ENCODE assay signal across 8 mouse cellular contexts in genomic region chr11:115509773-115510506, GRCm38 (mm10). TPM values are rescaled to one million over a fixed set of nuclear protein-coding genes. Genes with fewer than 3 reads are reported as not detected.
A peak's percentile ranks its signal among the peaks of the same experiment; 100 is the strongest.
DNase-seq lines count a peak whose midpoint lies in the region; ATAC-seq and TF ChIP-seq lines count a peak whose summit lies in the region.

No protein-coding gene starts in this region.

- ATAC-seq in embryonic facial prominence, embryonic 14.5 days (ENCODE audit: low read depth): no peak
- ATAC-seq in hindbrain, postnatal 0 days: no peak
- ATAC-seq in midbrain, postnatal 0 days (ENCODE audit: low FRiP score): no peak
- ATAC-seq in megakaryocyte-erythroid progenitor cell, adult 5-6 weeks (replicated peaks; ENCODE audit: low FRiP score, low TSS enrichment, poor library complexity, severe bottlenecking): no peak

- H3K9me3 ChIP-seq in embryonic facial prominence, embryonic 14.5 days (ENCODE audit: control insufficient read depth, low read length): no peaks in the 10 kb centered on the region
- H3K9me3 ChIP-seq in hindbrain, postnatal 0 days (ENCODE audit: low read length): no peaks in the 10 kb centered on the region
- H3K9me3 ChIP-seq in midbrain, postnatal 0 days (ENCODE audit: low read length): no peaks in the 10 kb centered on the region

- H3K27me3 ChIP-seq in embryonic facial prominence, embryonic 14.5 days (replicated peaks; ENCODE audit: control insufficient read depth, insufficient read depth, low read length): no peaks in the 10 kb centered on the region
- no peaks in the 10 kb centered on the region for H3K27me3 ChIP-seq in hindbrain, postnatal 0 days (ENCODE audit: insufficient read depth, low read length)
- no peaks in the 10 kb centered on the region for H3K27me3 ChIP-seq in midbrain, postnatal 0 days (ENCODE audit: insufficient read depth, low read length)

- peak overlapping the region; percentile 64; the same call in 1 of the 2 replicates for H3K4me2 ChIP-seq in embryonic facial prominence, embryonic 14.5 days (ENCODE audit: low read depth, low read length)
- peak overlapping the region; percentile 83 for H3K4me2 ChIP-seq in hindbrain, postnatal 0 days (ENCODE audit: low read depth, low read length)
- peak overlapping the region; percentile 76 for H3K4me2 ChIP-seq in midbrain, postnatal 0 days (ENCODE audit: low read depth, low read length, poor library complexity, severe bottlenecking)

- peak; percentile 43 to 47 for DNase-seq in right cerebral cortex, adult 2 months (ENCODE audit: low spot score in 2 of 2)
- no peak for DNase-seq in right cerebral cortex, postnatal 10 days (ENCODE audit: low spot score in 2 of 2)
- peak; percentile 68 for DNase-seq in embryonic facial prominence, embryonic 14.5 days (ENCODE audit: low spot score)
- no peak for DNase-seq in hindbrain, postnatal 0 days (ENCODE audit: low spot score)
- DNase-seq in midbrain, postnatal 0 days (ENCODE audit: low spot score): no peak
- DNase-seq in adrenal gland, postnatal 14 days: no peak
- no peak for DNase-seq in kidney, adult 11 months

- H3K4me3 ChIP-seq in embryonic facial prominence, embryonic 14.5 days (ENCODE audit: low read depth, low read length): no peak overlapping the region
- H3K4me3 ChIP-seq in hindbrain, postnatal 0 days (ENCODE audit: low read length): peak overlapping the region; percentile 100; the same call in 1 of the 2 replicates
- H3K4me3 ChIP-seq in midbrain, postnatal 0 days (ENCODE audit: low read depth, low read length): peak overlapping the region; percentile 5; the same call in 1 of the 2 replicates

- H3K4me1 ChIP-seq in embryonic facial prominence, embryonic 14.5 days (ENCODE audit: control insufficient read depth, insufficient read depth, low read length): peaks cover 27% of the 10 kb centered on the region
- peaks cover 16% of the 10 kb centered on the region for H3K4me1 ChIP-seq in hindbrain, postnatal 0 days (ENCODE audit: insufficient read depth, low read length)
- peaks cover 19% of the 10 kb centered on the region for H3K4me1 ChIP-seq in midbrain, postnatal 0 days (ENCODE audit: insufficient read depth, low read length)

- no peak for TF ChIP-seq CTCF in hindbrain, postnatal 0 days (IDR thresholded peaks at IDR 0.05; ENCODE audit: low read depth)
- no peak for TF ChIP-seq CTCF in midbrain, postnatal 0 days (IDR thresholded peaks at IDR 0.05)

- 37% methylated on average over 6 of the region's 6 CpGs for WGBS in embryonic facial prominence, embryonic 14.5 days
- 19% methylated on average over 6 of the region's 6 CpGs for WGBS in hindbrain, postnatal 0 days
- 20% methylated on average over 6 of the region's 6 CpGs for WGBS in midbrain, postnatal 0 days

- no peak overlapping the region for H3K27ac ChIP-seq in embryonic facial prominence, embryonic 14.5 days (replicated peaks; ENCODE audit: low read depth, low read length)
- H3K27ac ChIP-seq in hindbrain, postnatal 0 days: no peak overlapping the region
- no peak overlapping the region for H3K27ac ChIP-seq in midbrain, postnatal 0 days (ENCODE audit: low read depth, low read length)

- H3K36me3 ChIP-seq in embryonic facial prominence, embryonic 14.5 days (ENCODE audit: control insufficient read depth, insufficient read depth, low read length): no peaks in the 10 kb centered on the region
- no peaks in the 10 kb centered on the region for H3K36me3 ChIP-seq in hindbrain, postnatal 0 days (ENCODE audit: insufficient read depth, low read length)
- H3K36me3 ChIP-seq in midbrain, postnatal 0 days (ENCODE audit: insufficient read depth, low read length): no peaks in the 10 kb centered on the region

- H3K9ac ChIP-seq in embryonic facial prominence, embryonic 14.5 days (ENCODE audit: low read depth, low read length): peak overlapping the region; percentile 26; the same call in 1 of the 2 replicates
- peak overlapping the region; percentile 97; the same call in 1 of the 2 replicates for H3K9ac ChIP-seq in hindbrain, postnatal 0 days (replicated peaks; ENCODE audit: low read length)
- peak overlapping the region; percentile 14; the same call in 1 of the 2 replicates for H3K9ac ChIP-seq in midbrain, postnatal 0 days (replicated peaks; ENCODE audit: low read length, poor library complexity, severe bottlenecking)

RNA-seq across cellular contexts. Expression of gene Jpt1, which starts 4.2 kb away (rescaled TPM):
- polyA plus RNA-seq in embryonic facial prominence, embryonic 14.5 days (2014; fragmentation: Nextera tagmentation; extraction: Ambion mirVana): 576 and 619 TPM in 2 replicates
- 640 and 655 TPM in 2 replicates for total RNA-seq in hindbrain, postnatal 0 days (2014; rRNA removed)
- polyA plus RNA-seq in hindbrain, postnatal 0 days (2015; fragmentation: Nextera tagmentation; extraction: Ambion mirVana): 966 and 1,016 TPM in 2 replicates
- 744 and 761 TPM in 2 replicates for total RNA-seq in midbrain, postnatal 0 days (2014; rRNA removed)
- 1,252 and 1,259 TPM in 2 replicates for polyA plus RNA-seq in midbrain, postnatal 0 days (2015; fragmentation: Nextera tagmentation; extraction: Ambion mirVana)
- 99.8 and 101 TPM in 2 replicates for total RNA-seq in adrenal gland, postnatal 14 days (2021)
- 167 and 191 TPM in 2 replicates for total RNA-seq in megakaryocyte-erythroid progenitor cell, adult 5-6 weeks (2014; fragmentation: Nextera tagmentation)
- 122 and 142 TPM in 2 replicates for total RNA-seq in megakaryocyte-erythroid progenitor cell, adult 5-6 weeks (2017)

RNA-seq across cellular contexts. Expression of gene Nt5c, which starts 18.3 kb away (rescaled TPM):
- 70.9 and 74.8 TPM in 2 replicates for polyA plus RNA-seq in embryonic facial prominence, embryonic 14.5 days (2014; fragmentation: Nextera tagmentation; extraction: Ambion mirVana)
- 54.3 and 62.2 TPM in 2 replicates for total RNA-seq in hindbrain, postnatal 0 days (2014; rRNA removed)
- polyA plus RNA-seq in hindbrain, postnatal 0 days (2015; fragmentation: Nextera tagmentation; extraction: Ambion mirVana): 129 and 130 TPM in 2 replicates
- 85.3 and 91.1 TPM in 2 replicates for total RNA-seq in midbrain, postnatal 0 days (2014; rRNA removed)
- 131 and 133 TPM in 2 replicates for polyA plus RNA-seq in midbrain, postnatal 0 days (2015; fragmentation: Nextera tagmentation; extraction: Ambion mirVana)
- 73.8 and 89.8 TPM in 2 replicates for total RNA-seq in adrenal gland, postnatal 14 days (2021)
- total RNA-seq in megakaryocyte-erythroid progenitor cell, adult 5-6 weeks (2014; fragmentation: Nextera tagmentation): 81.6 and 117 TPM in 2 replicates
- 79.8 and 101 TPM in 2 replicates for total RNA-seq in megakaryocyte-erythroid progenitor cell, adult 5-6 weeks (2017)

RNA-seq across cellular contexts. Expression of gene Sumo2, which starts 26.1 kb away (rescaled TPM):
- 838 and 864 TPM in 2 replicates for polyA plus RNA-seq in embryonic facial prominence, embryonic 14.5 days (2014; fragmentation: Nextera tagmentation; extraction: Ambion mirVana)
- total RNA-seq in hindbrain, postnatal 0 days (2014; rRNA removed): 474 and 477 TPM in 2 replicates
- polyA plus RNA-seq in hindbrain, postnatal 0 days (2015; fragmentation: Nextera tagmentation; extraction: Ambion mirVana): 981 and 1,003 TPM in 2 replicates
- 543 and 643 TPM in 2 replicates for total RNA-seq in midbrain, postnatal 0 days (2014; rRNA removed)
- polyA plus RNA-seq in midbrain, postnatal 0 days (2015; fragmentation: Nextera tagmentation; extraction: Ambion mirVana): 972 and 1,028 TPM in 2 replicates
- total RNA-seq in adrenal gland, postnatal 14 days (2021): 262 and 272 TPM in 2 replicates
- 541 and 596 TPM in 2 replicates for total RNA-seq in megakaryocyte-erythroid progenitor cell, adult 5-6 weeks (2014; fragmentation: Nextera tagmentation)
- total RNA-seq in megakaryocyte-erythroid progenitor cell, adult 5-6 weeks (2017): 518 and 674 TPM in 2 replicates

RNA-seq across cellular contexts. Expression of gene Armc7, which starts 34.5 kb away (rescaled TPM):
- 7.6 TPM in 2 replicates for polyA plus RNA-seq in embryonic facial prominence, embryonic 14.5 days (2014; fragmentation: Nextera tagmentation; extraction: Ambion mirVana)
- total RNA-seq in hindbrain, postnatal 0 days (2014; rRNA removed): 9.9 and 11.8 TPM in 2 replicates
- 10.7 and 11.0 TPM in 2 replicates for polyA plus RNA-seq in hindbrain, postnatal 0 days (2015; fragmentation: Nextera tagmentation; extraction: Ambion mirVana)
- total RNA-seq in midbrain, postnatal 0 days (2014; rRNA removed): 9.0 and 14.0 TPM in 2 replicates
- 12.9 and 13.4 TPM in 2 replicates for polyA plus RNA-seq in midbrain, postnatal 0 days (2015; fragmentation: Nextera tagmentation; extraction: Ambion mirVana)
- total RNA-seq in adrenal gland, postnatal 14 days (2021): 6.9 and 9.1 TPM in 2 replicates
- 4.2 and 10.1 TPM in 2 replicates for total RNA-seq in megakaryocyte-erythroid progenitor cell, adult 5-6 weeks (2014; fragmentation: Nextera tagmentation)
- total RNA-seq in megakaryocyte-erythroid progenitor cell, adult 5-6 weeks (2017): 8.3 and 8.7 TPM in 2 replicates

RNA-seq across cellular contexts. Expression of gene Slc16a5, which starts 47.7 kb away (rescaled TPM):
- polyA plus RNA-seq in embryonic facial prominence, embryonic 14.5 days (2014; fragmentation: Nextera tagmentation; extraction: Ambion mirVana): 0.15 and 0.18 TPM in 2 replicates
- total RNA-seq in hindbrain, postnatal 0 days (2014; rRNA removed): 0.10 TPM in 1 of 2 replicates, not detected in the other
- 0.30 and 0.66 TPM in 2 replicates for polyA plus RNA-seq in hindbrain, postnatal 0 days (2015; fragmentation: Nextera tagmentation; extraction: Ambion mirVana)
- total RNA-seq in midbrain, postnatal 0 days (2014; rRNA removed): not detected in 2 replicates
- polyA plus RNA-seq in midbrain, postnatal 0 days (2015; fragmentation: Nextera tagmentation; extraction: Ambion mirVana): 0.21 and 0.23 TPM in 2 replicates
- 1.2 and 1.3 TPM in 2 replicates for total RNA-seq in adrenal gland, postnatal 14 days (2021)
- total RNA-seq in megakaryocyte-erythroid progenitor cell, adult 5-6 weeks (2014; fragmentation: Nextera tagmentation): not detected in 2 replicates
- not detected in 2 replicates for total RNA-seq in megakaryocyte-erythroid progenitor cell, adult 5-6 weeks (2017)

Comparison
In these comparisons a context has a peak if more than half of its experiments do, and no peak if none do; other contexts are left out.
1. DNase-seq: peak in right cerebral cortex, adult 2 months (2 of 2) and embryonic facial prominence, embryonic 14.5 days (single experiment); none in right cerebral cortex, postnatal 10 days (0 of 2), hindbrain, postnatal 0 days (single experiment), midbrain, postnatal 0 days (single experiment), adrenal gland, postnatal 14 days (single experiment) and kidney, adult 11 months (single experiment).
2. H3K9ac ChIP-seq: peak in every context shown above with its lines; median percentile 97 in hindbrain, postnatal 0 days; 26 in embryonic facial prominence, embryonic 14.5 days; 14 in midbrain, postnatal 0 days.
3. Peak in every context shown above with its lines, with median percentiles within 50 percentile points of each other: H3K4me2 ChIP-seq.